In the genomic region with DNA sequence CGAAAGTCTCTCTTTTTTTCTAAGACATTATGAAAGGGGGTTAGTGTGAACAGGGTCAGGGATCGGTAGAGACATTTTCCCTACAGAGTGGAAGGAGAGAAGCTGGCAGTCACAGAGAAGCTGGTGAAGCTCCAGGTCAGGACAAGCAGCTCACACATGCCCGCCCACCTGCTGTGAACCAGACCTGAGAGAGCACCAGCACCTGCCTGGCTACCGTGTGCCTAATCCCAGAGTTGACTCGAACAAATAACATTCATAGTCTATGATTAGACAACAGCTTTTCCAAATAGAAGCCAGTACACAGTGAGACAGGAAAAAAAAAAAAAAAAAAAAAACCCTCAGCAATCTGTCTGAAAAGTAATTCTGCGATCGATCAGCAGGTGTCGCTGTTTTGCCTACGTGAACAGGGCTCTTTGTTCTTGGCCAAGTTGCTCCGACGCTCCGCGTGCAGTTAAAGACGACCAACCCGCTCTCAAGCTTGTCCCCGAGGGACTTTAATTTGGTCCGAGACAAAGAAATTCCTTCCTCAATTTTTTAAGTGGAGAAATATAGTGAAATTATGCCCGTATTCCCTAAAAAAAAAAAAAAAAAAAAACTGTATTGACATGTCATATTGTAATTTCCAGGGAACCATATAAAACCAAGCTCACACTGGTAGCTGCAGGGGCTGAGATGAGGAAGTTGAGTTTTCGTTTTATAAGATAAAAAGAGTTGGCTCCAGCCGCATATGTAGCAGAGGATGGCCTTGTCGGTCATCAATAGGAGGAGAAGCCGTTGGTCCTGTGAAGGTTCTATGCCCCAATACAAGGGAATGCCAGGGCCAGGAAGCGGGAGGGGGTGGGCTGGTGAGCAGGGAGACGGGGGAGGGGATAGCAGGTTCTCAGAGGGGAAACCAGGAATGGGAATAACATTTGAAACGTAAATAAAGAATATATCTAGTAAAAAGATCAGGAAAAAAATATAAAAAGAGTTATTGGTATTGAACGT, we compare ENCODE assay signal across 8 mouse cellular contexts. TPM values are rescaled to one million over a fixed set of nuclear protein-coding genes. Genes with fewer than 3 reads are reported as not detected.
A peak's percentile ranks its signal among the peaks of the same experiment; 100 is the strongest.
DNase-seq lines count a peak whose midpoint lies in the region; ATAC-seq lines count a peak whose summit lies in the region.

No protein-coding gene starts in this region.

- ATAC-seq in hindbrain, embryonic 12.5 days (ENCODE audit: low FRiP score): peak; percentile 50

- no peaks in the 10 kb centered on the region for H3K36me3 ChIP-seq in hindbrain, embryonic 12.5 days

- DNase-seq in MN1 (ENCODE audit: low spot score): peak; percentile 87
- peak; percentile 87 for DNase-seq in cerebellum, adult 9-10 months
- DNase-seq in frontal cortex, postnatal 10 days (ENCODE audit: low spot score in 2 of 2): peak; percentile 38 to 82
- DNase-seq in layer of hippocampus, postnatal 10 days (ENCODE audit: low spot score in 2 of 2): peak; percentile 92 to 93
- DNase-seq in lung, postnatal 10 days: peak; percentile 94
- DNase-seq in ovary, postnatal 36 days (ENCODE audit: low spot score): peak; percentile 72
- peak; percentile 91 for DNase-seq in thymus, postnatal 14 days

- no peaks in the 10 kb centered on the region for H3K27me3 ChIP-seq in hindbrain, embryonic 12.5 days

- H3K4me3 ChIP-seq in hindbrain, embryonic 12.5 days: peak overlapping the region; percentile 12; the same call in 1 of the 2 replicates

- no peaks in the 10 kb centered on the region for H3K9me3 ChIP-seq in hindbrain, embryonic 12.5 days (replicated peaks)

- WGBS in hindbrain, embryonic 12.5 days: 14% methylated on average over 26 of the region's 26 CpGs

- peak overlapping the region; percentile 53 for H3K9ac ChIP-seq in hindbrain, embryonic 12.5 days

- H3K4me2 ChIP-seq in hindbrain, embryonic 12.5 days (replicated peaks): peak overlapping the region; percentile 46

- H3K27ac ChIP-seq in hindbrain, embryonic 12.5 days: peak overlapping the region; percentile 75

- peaks cover 10% of the 10 kb centered on the region; the same call in 1 of the 2 replicates for H3K4me1 ChIP-seq in hindbrain, embryonic 12.5 days

RNA-seq across cellular contexts. Expression of a gene that starts 48.4 kb away (rescaled TPM):
- 3.8 and 4.5 TPM in 2 replicates for polyA plus RNA-seq in hindbrain, embryonic 12.5 days (2016; fragmentation: Nextera tagmentation; extraction: Ambion mirVana)
- total RNA-seq in layer of hippocampus, postnatal 10 days (2021): 1 to 10 TPM; 4.4 to 4.7 TPM

Comparison
In these comparisons a context has a peak if more than half of its experiments do, and no peak if none do; other contexts are left out.
1. Peak in every context shown above with its lines: DNase-seq, ATAC-seq, H3K4me3 ChIP-seq and H3K27ac ChIP-seq.